Mouse (Mus musculus): ENCODE results near the gene Map2. TPM values are rescaled to one million over a fixed set of nuclear protein-coding genes. Genes with fewer than 3 reads are reported as not detected.

Gene Map2
- polyA plus RNA-seq, 1 experiment from 2014 or later = 194 TPM

GRCm38 (mm10) chr1:66164648-66165047 is 10.4 kb upstream of the Map2 start:
- peak; percentile 78 for DNase-seq (ENCODE audit: low spot score, missing footprints)

GRCm38 (mm10) chr1:66168722-66169121 is 6.4 kb upstream of the Map2 start:
- Histone ChIP-seq H3K4me1 (ENCODE audit: control insufficient read depth, insufficient read depth, low read length) (no peaks in the 10 kb centered on the region), H3K36me3 (ENCODE audit: control insufficient read depth, insufficient read depth, low read length) (no peaks in the 10 kb centered on the region), H3K9me3 (ENCODE audit: control insufficient read depth, low read length) (no peaks in the 10 kb centered on the region), H3K27me3 (ENCODE audit: control insufficient read depth, insufficient read depth, low read length) (no peaks in the 10 kb centered on the region), H3K9ac (ENCODE audit: low read length) (no peak overlapping the region), H3K4me2 (no peak overlapping the region), H3K27ac (ENCODE audit: low read depth, low read length) (no peak overlapping the region), H3K4me3 (ENCODE audit: low read depth, low read length) (no peak overlapping the region)
- DNase-seq (ENCODE audit: low spot score, missing footprints) (peak; percentile 39), ATAC-seq (ENCODE audit: low FRiP score) (no peak)
- 80% methylated on average over 5 of the region's 5 CpGs for WGBS

More at GRCm38 (mm10) chr1:66164648-66165047, 10.4 kb upstream of the Map2 start:
- H3K4me3 ChIP-seq (ENCODE audit: low read depth, low read length) = no peak overlapping the region
- no peaks in the 10 kb centered on the region for H3K36me3 ChIP-seq (ENCODE audit: control insufficient read depth, insufficient read depth, low read length)
- no peak overlapping the region for H3K27ac ChIP-seq (ENCODE audit: low read depth, low read length)
- H3K9me3 ChIP-seq (ENCODE audit: control insufficient read depth, low read length) = no peaks in the 10 kb centered on the region
- 74% methylated on average over 2 of the region's 2 CpGs for WGBS
- no peaks in the 10 kb centered on the region for H3K27me3 ChIP-seq (ENCODE audit: control insufficient read depth, insufficient read depth, low read length)
- H3K9ac ChIP-seq (ENCODE audit: low read length) = no peak overlapping the region
- no peak for ATAC-seq (ENCODE audit: low FRiP score)
- H3K4me1 ChIP-seq (ENCODE audit: control insufficient read depth, insufficient read depth, low read length) = no peaks in the 10 kb centered on the region
- H3K4me2 ChIP-seq = no peak overlapping the region

GRCm38 (mm10) chr1:66172127-66172526 is 2.9 kb upstream of the Map2 start:
- ATAC-seq (ENCODE audit: low FRiP score) (no peak), DNase-seq (ENCODE audit: low spot score, missing footprints) (no peak)
- Histone ChIP-seq H3K9me3 (ENCODE audit: control insufficient read depth, low read length) (no peaks in the 10 kb centered on the region), H3K4me2 (no peak overlapping the region), H3K4me3 (ENCODE audit: low read depth, low read length) (no peak overlapping the region), H3K4me1 (ENCODE audit: control insufficient read depth, insufficient read depth, low read length) (no peaks in the 10 kb centered on the region; the same call in 1 of the 2 replicates), H3K9ac (ENCODE audit: low read length) (no peak overlapping the region), H3K36me3 (ENCODE audit: control insufficient read depth, insufficient read depth, low read length) (no peaks in the 10 kb centered on the region), H3K27ac (ENCODE audit: low read depth, low read length) (no peak overlapping the region), H3K27me3 (ENCODE audit: control insufficient read depth, insufficient read depth, low read length) (no peaks in the 10 kb centered on the region)
- WGBS = 80% methylated on average over 3 of the region's 3 CpGs

- Histone ChIP-seq H3K27me3 (ENCODE audit: control insufficient read depth, insufficient read depth, low read length) (no peaks in the 10 kb centered on the region), H3K36me3 (ENCODE audit: control insufficient read depth, insufficient read depth, low read length) (no peaks in the 10 kb centered on the region), H3K4me2 (no peak overlapping the region), H3K4me1 (ENCODE audit: control insufficient read depth, insufficient read depth, low read length) (no peaks in the 10 kb centered on the region; the same call in none of the 2 replicates), H3K27ac (ENCODE audit: low read depth, low read length) (no peak overlapping the region), H3K9ac (ENCODE audit: low read length) (no peak overlapping the region), H3K9me3 (ENCODE audit: control insufficient read depth, low read length) (no peaks in the 10 kb centered on the region), H3K4me3 (ENCODE audit: low read depth, low read length) (no peak overlapping the region)
- DNase-seq (ENCODE audit: low spot score, missing footprints) = no peak
- WGBS = 56% methylated on average over 5 of the region's 5 CpGs
- ATAC-seq (ENCODE audit: low FRiP score) = no peak
Measured at GRCm38 (mm10) chr1:66173630-66174029, 1.4 kb upstream of the Map2 start.

- no peaks in the 10 kb centered on the region for H3K27me3 ChIP-seq (ENCODE audit: control insufficient read depth, insufficient read depth, low read length)
- no peaks in the 10 kb centered on the region; the same call in none of the 2 replicates for H3K4me1 ChIP-seq (ENCODE audit: control insufficient read depth, insufficient read depth, low read length)
- peak; percentile 91 for DNase-seq (ENCODE audit: low spot score, missing footprints)
- no peaks in the 10 kb centered on the region for H3K9me3 ChIP-seq (ENCODE audit: control insufficient read depth, low read length)
- no peaks in the 10 kb centered on the region for H3K36me3 ChIP-seq (ENCODE audit: control insufficient read depth, insufficient read depth, low read length)
- H3K4me3 ChIP-seq (ENCODE audit: low read depth, low read length) = peak overlapping the region; percentile 72
- 22% methylated on average over 9 of the region's 9 CpGs for WGBS
- peak overlapping the region; percentile 80 for H3K4me2 ChIP-seq
- peak overlapping the region; percentile 88 for H3K9ac ChIP-seq (ENCODE audit: low read length)
- ATAC-seq (ENCODE audit: low FRiP score) = peak; percentile 50
- peak overlapping the region; percentile 71 for H3K27ac ChIP-seq (ENCODE audit: low read depth, low read length)
Measured at GRCm38 (mm10) chr1:66176012-66176837, 1.2 kb downstream of the Map2 start.

- peak overlapping the region; percentile 80 for H3K4me2 ChIP-seq
- no peak for DNase-seq (ENCODE audit: low spot score, missing footprints)
- no peak for ATAC-seq (ENCODE audit: low FRiP score)
Measured at GRCm38 (mm10) chr1:66176838-66177105, 1.7 kb downstream of the Map2 start.

GRCm38 (mm10) chr1:66177489-66178170 is 2.6 kb downstream of the Map2 start:
- H3K9ac ChIP-seq (ENCODE audit: low read length) = no peak overlapping the region
- 59% methylated on average over 4 of the region's 4 CpGs for WGBS

More at GRCm38 (mm10) chr1:66176838-66177105, 1.7 kb downstream of the Map2 start:
- WGBS = 56% methylated on average over 2 of the region's 2 CpGs
- Histone ChIP-seq H3K36me3 (ENCODE audit: control insufficient read depth, insufficient read depth, low read length) (no peaks in the 10 kb centered on the region), H3K4me1 (ENCODE audit: control insufficient read depth, insufficient read depth, low read length) (no peaks in the 10 kb centered on the region; the same call in none of the 2 replicates), H3K9ac (ENCODE audit: low read length) (peak overlapping the region; percentile 88), H3K27ac (ENCODE audit: low read depth, low read length) (no peak overlapping the region; the same call in 1 of the 2 replicates), H3K9me3 (ENCODE audit: control insufficient read depth, low read length) (no peaks in the 10 kb centered on the region), H3K27me3 (ENCODE audit: control insufficient read depth, insufficient read depth, low read length) (no peaks in the 10 kb centered on the region), H3K4me3 (ENCODE audit: low read depth, low read length) (peak overlapping the region; percentile 72)

GRCm38 (mm10) chr1:66187016-66187681 is 12.1 kb downstream of the Map2 start:
- Histone ChIP-seq H3K36me3 (ENCODE audit: control insufficient read depth, insufficient read depth, low read length) (no peaks in the 10 kb centered on the region), H3K4me1 (ENCODE audit: control insufficient read depth, insufficient read depth, low read length) (peaks cover 12% of the 10 kb centered on the region; the same call in 1 of the 2 replicates), H3K9me3 (ENCODE audit: control insufficient read depth, low read length) (no peaks in the 10 kb centered on the region), H3K9ac (ENCODE audit: low read length) (no peak overlapping the region), H3K4me3 (ENCODE audit: low read depth, low read length) (no peak overlapping the region), H3K27ac (ENCODE audit: low read depth, low read length) (no peak overlapping the region), H3K27me3 (ENCODE audit: control insufficient read depth, insufficient read depth, low read length) (no peaks in the 10 kb centered on the region), H3K4me2 (no peak overlapping the region)
- WGBS = 51% methylated on average over 12 of the region's 12 CpGs
- ATAC-seq (ENCODE audit: low FRiP score) = no peak
- no peak for DNase-seq (ENCODE audit: low spot score, missing footprints)

More at GRCm38 (mm10) chr1:66177489-66178170, 2.6 kb downstream of the Map2 start:
- Histone ChIP-seq H3K4me2 (peak overlapping the region; percentile 80; the same call in 1 of the 2 replicates), H3K27me3 (ENCODE audit: control insufficient read depth, insufficient read depth, low read length) (no peaks in the 10 kb centered on the region), H3K36me3 (ENCODE audit: control insufficient read depth, insufficient read depth, low read length) (no peaks in the 10 kb centered on the region), H3K9me3 (ENCODE audit: control insufficient read depth, low read length) (no peaks in the 10 kb centered on the region), H3K27ac (ENCODE audit: low read depth, low read length) (no peak overlapping the region), H3K4me1 (ENCODE audit: control insufficient read depth, insufficient read depth, low read length) (no peaks in the 10 kb centered on the region; the same call in none of the 2 replicates), H3K4me3 (ENCODE audit: low read depth, low read length) (peak overlapping the region; percentile 72; the same call in 1 of the 2 replicates)
- peak; percentile 81 for DNase-seq (ENCODE audit: low spot score, missing footprints)
- ATAC-seq (ENCODE audit: low FRiP score) = no peak
